Mouse (Mus musculus) limb, embryonic 15.5 days (tissue): ENCODE results near the gene Paqr9. TPM values are rescaled to one million over a fixed set of nuclear protein-coding genes. Genes with fewer than 3 reads are reported as not detected.
"Not testable (repeated sequence)": the region's sequence is repeated elsewhere in the genome, so short reads cannot be mapped to it uniquely, and the experiment has no call there.

ENCODE experiments used
- ATAC-seq: fragments of 200-750 bp; cut with Nextera tagmentation; 2 replicates; pipeline ENCODE4 v1.8.0; 2017; ENCODE audit warnings: low read depth, moderate TSS enrichment; ENCODE audit not compliant: insufficient number of reproducible peaks, low FRiP score, low TSS enrichment
- H3K27ac ChIP-seq: fragments of 300-500 bp; sonication (generic); 2 replicates; pipeline ENCODE4 v1.5.1; 2015; ENCODE audit warnings: moderate library complexity, mild to moderate bottlenecking, inconsistent platforms
- H3K27me3 ChIP-seq: fragments of 300-500 bp; sonication (generic); 2 replicates; pipeline ENCODE4 v1.6.1; 2015; ENCODE audit warnings: inconsistent platforms
- H3K36me3 ChIP-seq: fragments of 300-500 bp; sonication (generic); 2 replicates; pipeline ENCODE4 v1.6.1; 2015; ENCODE audit warnings: inconsistent platforms
- H3K4me1 ChIP-seq: fragments of 300-500 bp; sonication (generic); 2 replicates; pipeline ENCODE4 v1.6.1; 2015; ENCODE audit warnings: inconsistent platforms
- H3K4me2 ChIP-seq: fragments of 300-500 bp; sonication (generic); 2 replicates; pipeline ENCODE4 v1.6.1; 2015; ENCODE audit warnings: mild to moderate bottlenecking, inconsistent platforms
- H3K4me3 ChIP-seq: fragments of 300-500 bp; sonication (generic); 2 replicates; pipeline ENCODE4 v1.5.1; 2015; ENCODE audit warnings: mild to moderate bottlenecking, inconsistent platforms
- H3K9ac ChIP-seq: fragments of 300-500 bp; sonication (generic); 2 replicates; pipeline ENCODE4 v1.6.1; 2015; ENCODE audit warnings: inconsistent platforms
- H3K9me3 ChIP-seq: fragments of 300-500 bp; sonication (generic); 2 replicates; pipeline ENCODE4 v1.6.1; 2016; ENCODE audit warnings: inconsistent platforms
- WGBS: fragments of 180-500 bp; shearing (Covaris S2); methylation state at CpG from one replicate; pipeline ENCODE4 v1.1.7; 2015; 5-methylcytosine and 5-hydroxymethylcytosine counted together
- polyA plus RNA-seq: library from polyadenylated mRNA; unstranded; fragments of >200 nt; fragmentation: Nextera tagmentation; extraction: Ambion mirVana; gene quantifications from 2 replicates; pipeline ENCODE4 v1.2.1, GENCODE M21; 2015

Gene Paqr9
- 0.11 and 0.15 TPM in 2 replicates for polyA plus RNA-seq

DNA sequence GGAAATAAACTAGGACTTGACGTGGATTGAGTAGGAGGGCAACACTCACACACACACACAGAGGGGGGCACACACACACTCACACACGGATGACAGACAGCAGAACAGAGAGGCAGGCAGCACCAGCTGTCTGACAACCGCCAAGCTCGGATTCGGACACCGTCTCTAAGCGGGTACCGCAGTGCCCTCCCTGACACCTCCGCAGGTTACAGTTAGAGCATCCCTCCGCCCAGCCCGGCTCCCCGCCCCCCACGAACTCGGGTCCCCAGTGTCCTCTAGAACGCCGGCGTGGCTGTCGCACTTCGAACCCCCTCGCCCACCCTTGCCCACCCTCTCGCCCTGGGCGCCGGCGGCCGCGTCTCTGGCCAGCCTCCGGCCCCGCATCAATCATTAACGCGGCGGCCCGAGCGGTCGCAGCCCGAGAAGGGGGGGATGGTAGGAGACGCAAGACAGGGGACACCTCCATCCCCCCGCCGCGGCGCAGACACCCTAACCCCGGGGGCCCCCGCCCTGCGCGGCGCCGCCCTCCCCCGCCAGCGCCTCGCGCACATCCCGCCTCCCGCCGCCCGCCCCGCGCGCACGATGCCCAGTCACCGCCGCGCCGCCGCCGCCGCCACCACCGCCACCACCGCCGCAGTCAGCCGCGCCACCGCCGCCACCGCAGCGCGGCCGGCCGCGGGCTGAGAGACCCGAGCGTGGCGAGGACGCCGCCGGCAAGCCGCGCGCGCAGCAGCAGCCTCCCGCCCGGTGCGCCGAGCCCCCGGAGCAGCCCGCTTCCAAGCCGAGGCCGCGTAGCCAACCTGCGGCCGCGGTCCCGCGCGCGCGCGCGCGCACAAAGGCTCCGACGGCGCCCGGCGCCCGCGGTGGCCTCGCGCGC, at the start of gene Paqr9:
TSS of gene Paqr9 (plus strand) at position 599 of the 877 bp plus-strand sequence.
- under 1% methylated on average over 60 of the region's 118 CpGs for WGBS
- peaks cover 17% of the 10 kb centered on the region for H3K4me1 ChIP-seq
- ATAC-seq, result no peak
- peaks cover 78% of the 10 kb centered on the region for H3K27me3 ChIP-seq
- H3K4me3 ChIP-seq, result peak within 1 kb of the TSS; percentile 64
- H3K36me3 ChIP-seq, result no peaks in the 10 kb centered on the region
- peak within 1 kb of the TSS; percentile 98 for H3K4me2 ChIP-seq
- peak within 1 kb of the TSS; percentile 42 for H3K9ac ChIP-seq
- no peak within 1 kb of the TSS for H3K27ac ChIP-seq
- no peaks in the 10 kb centered on the region for H3K9me3 ChIP-seq

DNA sequence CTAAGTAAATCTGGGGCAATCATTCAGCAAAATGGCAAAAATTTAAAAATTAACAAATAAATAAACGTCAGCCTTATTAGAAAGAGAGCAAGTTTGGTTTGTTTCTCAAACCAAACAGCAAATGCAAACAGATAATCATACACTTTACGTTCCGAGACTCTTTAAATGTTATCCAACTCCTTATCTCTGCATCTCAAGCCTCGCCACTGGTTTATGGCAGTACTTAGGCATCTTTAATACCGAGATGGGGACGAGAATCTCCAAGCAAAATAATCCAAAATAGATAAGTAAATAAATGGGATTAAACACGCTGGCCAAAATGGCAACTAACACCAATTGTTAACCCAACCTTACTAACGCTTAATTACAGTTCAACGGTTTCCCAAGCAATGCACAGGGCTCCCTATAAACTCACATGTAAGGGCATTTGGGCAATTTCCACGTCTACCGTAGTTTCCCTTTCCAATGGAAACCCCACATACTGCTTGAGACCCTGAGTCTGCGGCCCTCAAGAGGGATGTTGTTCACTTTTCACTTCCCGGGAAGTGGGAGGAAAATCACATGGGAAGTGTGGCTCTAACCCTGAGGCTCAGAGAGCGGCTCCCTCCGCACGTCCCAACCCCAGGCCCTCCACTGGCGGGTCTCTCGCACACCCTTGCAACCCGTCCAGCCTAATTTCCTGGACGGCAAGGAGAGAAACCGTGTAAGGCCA, 48.6 kb upstream of the Paqr9 start:
- Histone ChIP-seq H3K36me3 (no peaks in the 10 kb centered on the region; the same call in 1 of the 2 replicates), H3K27me3 (no peaks in the 10 kb centered on the region), H3K9ac (peak overlapping the region; percentile 96), H3K4me3 (peak overlapping the region; percentile 98), H3K27ac (peak overlapping the region; percentile 91; the same call in 1 of the 2 replicates), H3K9me3 (no peaks in the 10 kb centered on the region), H3K4me1 (peaks cover 14% of the 10 kb centered on the region), H3K4me2 (peak overlapping the region; percentile 85)
- 6% methylated on average over 21 of the region's 21 CpGs for WGBS
- ATAC-seq, result no peak

DNA sequence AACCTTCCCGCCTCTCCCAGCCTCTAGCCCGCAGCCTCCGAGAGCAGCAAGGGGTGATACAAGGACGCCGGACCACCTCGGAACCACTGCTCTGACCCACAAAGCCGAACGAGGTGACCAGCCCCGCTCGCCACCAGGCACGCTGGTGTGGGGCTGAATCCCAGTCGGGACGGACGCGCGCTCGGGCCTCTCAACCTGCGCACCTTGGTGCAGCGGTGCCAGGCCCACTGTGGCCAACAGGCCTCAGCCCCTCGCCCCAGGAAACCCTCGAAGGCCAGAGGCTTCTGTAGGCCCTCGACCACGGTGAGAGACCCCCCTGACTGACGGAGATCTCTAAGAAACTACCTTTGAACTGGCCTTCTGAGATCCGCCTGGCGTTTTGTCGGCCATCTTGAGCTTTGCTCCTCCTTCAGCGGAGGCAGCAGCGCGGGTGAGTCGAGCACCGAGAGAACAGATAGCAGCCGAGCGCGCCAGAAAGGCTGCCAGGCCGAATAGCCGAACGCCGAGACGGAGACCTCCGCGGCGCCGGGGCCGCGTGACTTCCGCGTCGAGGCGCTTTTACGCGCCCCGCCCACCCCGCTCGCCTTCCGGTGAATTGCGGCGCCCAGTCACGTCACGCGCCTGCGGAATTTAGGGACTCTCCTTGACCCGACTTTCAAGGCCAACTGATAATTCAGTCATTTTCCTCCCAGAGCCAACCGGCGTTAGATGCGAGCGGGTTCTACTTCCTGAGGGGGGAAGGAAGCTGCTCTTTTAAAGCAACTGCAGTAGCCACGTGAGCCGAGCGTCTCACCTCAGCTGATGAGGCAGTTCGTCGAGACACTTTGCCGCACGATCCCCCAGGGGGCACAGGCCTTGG, 47.8 kb upstream of the Paqr9 start, which contains the start of gene U2surp:
TSS of gene U2surp (minus strand) at position 525 of the 859 bp plus-strand sequence.
- under 1% methylated on average over 74 of the region's 74 CpGs for WGBS
- peak within 1 kb of the TSS; percentile 85 for H3K4me2 ChIP-seq
- H3K9ac ChIP-seq, result peak within 1 kb of the TSS; percentile 96
- no peaks in the 10 kb centered on the region for H3K27me3 ChIP-seq
- H3K4me1 ChIP-seq, result peaks cover 14% of the 10 kb centered on the region
- H3K36me3 ChIP-seq, result no peaks in the 10 kb centered on the region; the same call in 1 of the 2 replicates
- H3K9me3 ChIP-seq, result no peaks in the 10 kb centered on the region
- peak; percentile 95 for ATAC-seq
- peak within 1 kb of the TSS; percentile 91 for H3K27ac ChIP-seq
- H3K4me3 ChIP-seq, result peak within 1 kb of the TSS; percentile 98

DNA sequence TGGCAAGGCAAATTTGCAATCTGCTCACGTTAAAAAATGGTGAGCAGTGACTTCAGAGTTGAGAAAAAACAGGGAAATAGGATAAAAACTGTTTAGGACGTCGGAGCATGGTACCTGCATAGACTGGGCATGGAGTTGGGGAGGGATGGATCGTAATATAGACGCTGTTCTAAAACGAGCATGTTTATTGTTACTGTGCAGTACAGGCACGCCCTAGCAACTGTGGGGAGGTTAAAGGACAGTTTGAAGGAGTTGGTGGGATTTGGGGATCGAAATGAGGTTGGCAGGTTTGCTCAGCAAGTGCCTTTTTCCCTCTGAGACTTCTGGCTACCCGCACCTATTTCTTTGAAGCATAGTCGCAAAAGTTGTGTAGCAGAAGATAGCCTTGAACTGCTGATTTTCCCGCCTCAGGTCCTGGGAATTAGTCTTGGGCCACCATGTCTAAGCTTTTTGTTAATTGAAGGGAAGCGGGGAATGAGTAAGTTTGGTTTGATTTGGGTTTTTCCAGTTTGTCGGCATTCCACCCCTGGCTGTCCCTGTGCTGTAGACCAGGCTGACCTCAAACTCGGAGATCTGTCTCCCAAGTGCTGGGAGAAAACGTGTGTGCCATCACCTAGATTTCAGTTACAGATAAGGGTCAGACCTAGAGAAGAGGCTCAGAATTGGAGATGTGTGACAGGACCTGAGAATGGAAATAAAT, 47.0 kb upstream of the Paqr9 start:
- 19% methylated on average over 15 of the region's 15 CpGs for WGBS
- Histone ChIP-seq H3K27me3 (no peaks in the 10 kb centered on the region), H3K4me2 (peak overlapping the region; percentile 76), H3K4me1 (peaks cover 14% of the 10 kb centered on the region), H3K27ac (peak overlapping the region; percentile 91), H3K4me3 (peak overlapping the region; percentile 98), H3K36me3 (no peaks in the 10 kb centered on the region; the same call in 1 of the 2 replicates), H3K9ac (peak overlapping the region; percentile 39; the same call in 1 of the 2 replicates), H3K9me3 (no peaks in the 10 kb centered on the region)
- peak; percentile 48; the same call in 1 of the 2 replicates for ATAC-seq

DNA sequence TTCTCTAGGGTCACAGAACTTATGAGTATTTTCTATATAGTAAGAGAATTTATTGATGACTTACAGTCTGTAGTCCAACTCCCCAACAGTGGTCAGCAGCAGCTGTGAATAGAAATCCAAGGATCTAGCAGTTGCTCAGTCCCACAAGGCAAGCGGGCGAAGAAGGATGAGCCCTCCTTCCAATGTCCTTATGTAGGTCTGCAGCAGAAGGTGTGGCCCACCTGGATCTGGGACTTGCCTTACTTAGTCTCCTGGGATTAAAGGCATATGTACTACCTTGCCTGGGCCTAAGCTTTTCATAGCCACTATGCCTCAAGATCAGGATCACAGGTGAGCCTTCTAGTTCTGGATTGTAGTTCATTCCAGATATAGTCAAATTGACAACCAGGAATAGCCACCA, 45.7 kb upstream of the Paqr9 start:
- no peak overlapping the region for H3K9ac ChIP-seq
- no peaks in the 10 kb centered on the region for H3K36me3 ChIP-seq
- H3K27ac ChIP-seq, result no peak overlapping the region
- no peaks in the 10 kb centered on the region for H3K27me3 ChIP-seq
- no peaks in the 10 kb centered on the region for H3K9me3 ChIP-seq
- peaks cover 14% of the 10 kb centered on the region for H3K4me1 ChIP-seq
- H3K4me2 ChIP-seq, result no peak overlapping the region
- no peak overlapping the region for H3K4me3 ChIP-seq
- ATAC-seq, result no peak
- 85% methylated on average over 2 of the region's 2 CpGs for WGBS

DNA sequence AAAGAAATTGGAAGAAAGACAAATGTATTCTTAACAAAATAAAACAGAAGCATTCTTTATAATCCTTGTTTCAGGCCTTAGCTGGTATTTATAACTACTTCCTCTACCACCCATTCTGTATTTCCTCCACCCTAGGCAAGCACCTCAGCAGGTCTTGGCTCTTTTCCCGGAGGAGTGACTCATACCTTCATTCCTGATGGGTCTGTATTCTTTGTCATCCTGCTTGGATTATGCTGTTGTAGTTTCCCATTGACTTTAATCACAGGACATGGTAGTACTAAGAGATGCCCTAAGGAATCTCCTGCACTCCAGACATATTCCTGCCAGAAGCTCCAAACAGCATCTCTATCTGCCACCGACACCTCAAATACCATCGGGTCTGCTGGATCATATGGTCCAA, 45.1 kb upstream of the Paqr9 start:
- peaks cover 14% of the 10 kb centered on the region for H3K4me1 ChIP-seq
- not testable (repeated sequence) for H3K27me3 ChIP-seq, H3K9ac ChIP-seq, H3K9me3 ChIP-seq, H3K36me3 ChIP-seq, H3K4me3 ChIP-seq, ATAC-seq, H3K4me2 ChIP-seq, H3K27ac ChIP-seq
- 85% methylated on average over 3 of the region's 3 CpGs for WGBS

DNA sequence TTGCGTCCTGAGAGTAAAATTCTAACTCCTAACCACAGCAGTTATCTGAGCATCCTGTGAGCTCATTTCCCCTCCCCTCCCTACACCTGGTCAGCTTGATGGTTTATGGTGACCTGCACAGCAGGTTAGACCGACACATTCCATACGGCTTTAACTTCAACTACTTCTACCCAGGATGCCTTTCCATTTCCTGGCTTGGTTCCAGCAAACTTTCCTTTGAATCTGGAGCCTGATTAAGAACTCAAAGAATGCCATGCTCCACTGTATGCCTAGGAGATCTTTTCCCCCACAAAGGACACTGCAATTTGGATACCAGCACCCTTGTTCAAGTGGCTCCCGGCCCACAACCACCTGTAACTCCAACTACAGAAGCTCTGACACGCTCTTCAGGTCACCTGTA, 38.9 kb upstream of the Paqr9 start:
- H3K4me3 ChIP-seq, result no peak overlapping the region
- WGBS, result 66% methylated on average over 5 of the region's 5 CpGs
- no peak overlapping the region for H3K4me2 ChIP-seq
- ATAC-seq, result no peak
- no peaks in the 10 kb centered on the region for H3K36me3 ChIP-seq
- H3K4me1 ChIP-seq, result no peaks in the 10 kb centered on the region
- no peaks in the 10 kb centered on the region for H3K9me3 ChIP-seq
- H3K9ac ChIP-seq, result no peak overlapping the region
- H3K27ac ChIP-seq, result no peak overlapping the region
- H3K27me3 ChIP-seq, result no peaks in the 10 kb centered on the region

DNA sequence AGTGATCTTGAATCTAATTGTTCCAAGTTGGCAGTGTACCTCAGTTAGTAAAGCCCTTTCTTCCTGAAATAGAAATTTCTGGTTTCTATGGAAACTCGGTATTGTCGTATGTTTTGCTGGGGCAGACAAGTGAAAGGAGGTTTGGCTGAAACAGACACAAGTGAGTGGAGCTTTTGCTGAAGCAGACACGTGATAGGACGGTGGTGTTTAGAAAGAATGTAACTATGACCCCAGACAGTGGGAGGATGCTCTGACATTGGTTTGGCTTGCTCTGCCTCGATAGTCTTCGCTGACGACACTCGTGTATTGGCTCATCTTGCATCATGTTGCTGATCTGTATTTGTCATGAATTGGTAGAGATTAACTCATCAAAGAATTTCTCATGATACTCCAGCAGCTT, 38.4 kb upstream of the Paqr9 start:
- H3K36me3 ChIP-seq, result no peaks in the 10 kb centered on the region
- no peaks in the 10 kb centered on the region for H3K27me3 ChIP-seq
- ATAC-seq, result no peak
- no peak overlapping the region for H3K4me2 ChIP-seq
- no peak overlapping the region for H3K4me3 ChIP-seq
- no peaks in the 10 kb centered on the region for H3K9me3 ChIP-seq
- WGBS, result 87% methylated on average over 8 of the region's 8 CpGs
- H3K27ac ChIP-seq, result no peak overlapping the region
- H3K9ac ChIP-seq, result no peak overlapping the region
- no peaks in the 10 kb centered on the region for H3K4me1 ChIP-seq

DNA sequence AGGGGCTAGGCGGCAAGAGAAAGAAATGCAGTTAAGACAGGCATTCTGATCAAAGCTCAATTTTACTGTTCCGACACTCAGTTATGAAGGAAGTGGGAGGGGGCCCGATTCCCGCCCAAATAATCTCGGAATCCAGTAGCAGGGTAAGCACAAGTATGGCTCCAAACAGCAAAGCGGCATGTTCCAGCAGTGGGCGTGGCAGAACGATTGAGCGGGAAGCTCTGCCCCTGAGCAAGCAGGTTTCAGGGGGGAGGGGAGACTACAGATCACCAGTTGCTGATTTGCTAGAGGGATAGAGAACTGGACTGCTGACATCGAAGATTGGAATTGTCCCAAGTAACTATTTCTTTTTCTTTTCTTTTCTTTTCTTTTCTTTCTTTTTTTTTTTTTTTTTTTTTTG, 37.9 kb upstream of the Paqr9 start:
- Histone ChIP-seq H3K27me3 (no peaks in the 10 kb centered on the region), H3K4me1 (no peaks in the 10 kb centered on the region), H3K4me2 (no peak overlapping the region), H3K36me3 (no peaks in the 10 kb centered on the region), H3K27ac (no peak overlapping the region), H3K4me3 (no peak overlapping the region), H3K9ac (no peak overlapping the region), H3K9me3 (no peaks in the 10 kb centered on the region)
- ATAC-seq, result no peak
- WGBS, result 26% methylated on average over 10 of the region's 10 CpGs

DNA sequence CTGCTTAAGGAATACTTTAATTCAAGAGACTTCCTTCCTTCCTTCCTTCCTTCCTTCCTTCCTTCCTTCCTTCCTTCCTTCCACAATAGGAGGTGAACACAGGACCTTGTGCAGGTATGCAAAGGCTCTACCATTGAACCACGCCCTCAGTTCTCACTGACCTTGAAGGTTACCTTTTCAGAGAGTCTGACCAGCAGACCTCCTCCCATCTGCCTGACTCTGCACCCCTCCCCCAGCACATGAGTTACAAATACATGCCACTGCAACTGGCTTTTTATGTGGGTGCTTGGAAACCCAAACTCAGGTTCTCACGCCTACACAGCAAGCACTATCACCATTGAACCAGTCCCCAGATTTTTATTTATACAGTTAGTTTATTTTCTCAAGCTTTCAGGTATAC, 36.9 kb upstream of the Paqr9 start:
- H3K4me1 ChIP-seq, result no peaks in the 10 kb centered on the region
- no peaks in the 10 kb centered on the region for H3K36me3 ChIP-seq
- H3K9ac ChIP-seq, result no peak overlapping the region
- ATAC-seq, result no peak
- H3K9me3 ChIP-seq, result no peaks in the 10 kb centered on the region
- 83% methylated on average over 2 of the region's 2 CpGs for WGBS
- no peaks in the 10 kb centered on the region for H3K27me3 ChIP-seq
- H3K4me2 ChIP-seq, result no peak overlapping the region
- no peak overlapping the region for H3K27ac ChIP-seq
- no peak overlapping the region for H3K4me3 ChIP-seq

DNA sequence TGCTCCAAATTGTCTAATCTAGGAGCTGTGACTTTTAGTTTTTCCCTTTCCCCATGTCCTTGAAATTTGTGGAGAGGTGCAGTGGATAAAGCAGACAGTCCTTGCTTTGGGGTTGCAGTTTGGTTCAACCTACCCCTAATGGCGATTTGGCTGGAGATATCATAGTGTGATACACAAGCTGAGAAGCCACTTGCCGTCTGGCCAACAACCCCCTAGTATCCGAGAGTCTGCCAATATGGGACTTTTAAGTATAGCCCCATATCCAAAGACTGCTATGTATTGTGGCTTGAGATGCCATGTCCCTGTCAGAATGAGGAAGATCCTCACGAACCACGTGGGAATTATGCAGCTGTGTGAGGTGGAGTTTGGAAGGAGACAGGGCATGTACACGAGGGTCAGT, 34.1 kb upstream of the Paqr9 start:
- Histone ChIP-seq H3K9ac (no peak overlapping the region), H3K36me3 (no peaks in the 10 kb centered on the region), H3K9me3 (no peaks in the 10 kb centered on the region), H3K27ac (no peak overlapping the region), H3K4me2 (no peak overlapping the region), H3K4me1 (no peaks in the 10 kb centered on the region), H3K27me3 (no peaks in the 10 kb centered on the region), H3K4me3 (no peak overlapping the region)
- ATAC-seq, result no peak
- WGBS, result 80% methylated on average over 6 of the region's 6 CpGs
